Mouse (Mus musculus): ENCODE results near the gene Fgfr2.

DNA sequence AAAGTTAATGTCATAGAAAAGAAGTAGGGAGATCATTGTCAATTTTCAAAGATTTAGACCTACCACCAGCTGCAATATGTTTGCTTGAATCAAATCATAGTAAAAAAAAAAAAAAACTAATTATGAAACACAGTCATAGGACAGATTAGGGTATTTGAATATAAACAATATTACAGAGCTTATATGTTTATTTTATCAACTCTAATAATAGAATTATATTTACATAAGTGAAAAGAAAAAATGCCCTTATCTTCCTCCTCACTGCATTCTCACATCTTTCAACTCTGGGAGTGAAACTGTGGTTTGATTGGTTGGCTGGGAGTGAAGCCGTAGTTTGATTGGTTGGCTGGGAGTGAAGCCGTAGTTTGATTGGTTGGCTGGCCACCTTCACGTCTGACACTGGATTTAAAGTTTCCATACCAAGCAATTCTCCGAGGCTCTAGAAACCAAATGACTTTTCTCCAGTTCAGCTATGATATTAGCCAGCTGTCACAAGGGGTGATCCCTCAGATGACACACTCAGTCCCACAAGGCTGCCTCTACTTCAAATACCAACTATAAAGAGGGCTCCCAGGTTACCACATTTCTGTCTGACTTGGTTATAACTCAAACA is 941.5 kb downstream of the Fgfr2 start:
- TF ChIP-seq POLR2A (IDR thresholded peaks at IDR 0.05; ENCODE audit: low read depth, low read length) = no peak
- TF ChIP-seq CTCF (IDR thresholded peaks at IDR 0.05; ENCODE audit: extremely low read depth, insufficient read length, insufficient replicate concordance, low read depth, low read length) = no peak

All from small intestine, adult 2 months (tissue).